Mouse (Mus musculus) intestine, postnatal 0 days (tissue): ENCODE data around the gene Gm20503. TPM values are rescaled to one million over a fixed set of nuclear protein-coding genes. Genes with fewer than 3 reads are reported as not detected.

Experiments used
- ATAC-seq: fragments of 200-750 bp; cut with Nextera tagmentation; 2 replicates; pipeline ENCODE4 v1.8.0; 2017; ENCODE audit warnings: mild to moderate bottlenecking, moderate TSS enrichment, moderate library complexity
- H3K27ac ChIP-seq: fragments of 300-500 bp; sonication (generic); 2 replicates; pipeline ENCODE4 v1.5.1; 2014; ENCODE audit warnings: mild to moderate bottlenecking, low read depth, low read length, moderate library complexity
- H3K27me3 ChIP-seq: fragments of 300-500 bp; sonication (generic); replicated peaks from 2 replicates; pipeline ENCODE4 v1.6.1; 2014; ENCODE audit warnings: low read length, mixed read lengths; ENCODE audit not compliant: control insufficient read depth, insufficient read depth
- H3K36me3 ChIP-seq: fragments of 300-500 bp; sonication (generic); 2 replicates; pipeline ENCODE4 v1.6.1; 2014; ENCODE audit warnings: mild to moderate bottlenecking, moderate library complexity; ENCODE audit not compliant: control insufficient read depth, insufficient read depth
- H3K4me1 ChIP-seq: fragments of 300-500 bp; sonication (generic); replicated peaks from 2 replicates; pipeline ENCODE4 v1.6.1; 2014; ENCODE audit warnings: antibody characterized with exemption, low read length, mixed read lengths; ENCODE audit not compliant: control insufficient read depth, insufficient read depth
- H3K4me2 ChIP-seq: fragments of 300-500 bp; sonication (generic); replicated peaks from 2 replicates; pipeline ENCODE4 v1.6.1; 2014; ENCODE audit warnings: low read depth, mild to moderate bottlenecking, moderate library complexity
- H3K4me3 ChIP-seq: fragments of 300-500 bp; sonication (generic); 2 replicates; pipeline ENCODE4 v1.5.1; 2014; ENCODE audit warnings: low read depth, low read length
- H3K9ac ChIP-seq: fragments of 300-500 bp; sonication (generic); 2 replicates; pipeline ENCODE4 v1.6.1; 2014; ENCODE audit warnings: mild to moderate bottlenecking, low read depth, low read length
- H3K9me3 ChIP-seq: fragments of 300-500 bp; sonication (generic); 2 replicates; pipeline ENCODE4 v1.6.1; 2016; ENCODE audit warnings: mixed run types; ENCODE audit not compliant: control insufficient read depth
- CTCF ChIP-seq: sonication (generic); IDR thresholded peaks from 2 replicates; pipeline ENCODE4 v1.5.1; 2016; ENCODE audit warnings: low read depth, mild to moderate bottlenecking, control low read depth, antibody characterized with exemption, moderate library complexity
- WGBS: fragments of 180-500 bp; shearing (Covaris S2); extraction: QIAGEN DNeasy Blood & Tissue Kit; methylation state at CpG from one replicate; pipeline ENCODE4 v1.1.7; 2014; 5-methylcytosine and 5-hydroxymethylcytosine counted together
- polyA plus RNA-seq: library from polyadenylated mRNA; unstranded; fragments of >200 nt; fragmentation: Nextera tagmentation; extraction: Ambion mirVana; gene quantifications from 2 replicates; pipeline ENCODE4 v1.2.1, GENCODE M21; 2015

Gm20503 gene
- polyA plus RNA-seq, 1 experiment from 2014 or later: 18.6 TPM

DNA sequence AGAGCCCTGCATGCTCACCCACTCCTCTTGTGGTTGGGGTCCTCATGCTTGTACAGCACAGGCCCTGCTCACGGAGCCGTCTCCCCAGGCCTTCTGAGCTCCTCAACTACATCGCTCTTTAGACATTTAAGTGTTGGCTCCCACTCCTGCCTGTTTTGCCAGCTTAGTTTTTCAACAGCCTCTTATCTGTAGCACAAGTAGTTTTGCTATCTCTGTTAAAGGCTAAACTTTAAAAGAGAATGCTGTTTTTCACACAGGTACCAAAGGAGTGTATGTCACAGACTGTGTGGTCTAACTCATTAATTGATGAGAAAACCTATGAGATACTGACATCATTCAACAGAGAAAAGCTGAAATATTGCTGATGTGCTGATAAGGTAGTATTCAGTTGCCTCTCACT is 8.4 kb downstream of the Gm20503 start:
- peaks cover 7% of the 10 kb centered on the region for H3K4me1 ChIP-seq
- no peaks in the 10 kb centered on the region for H3K27me3 ChIP-seq
- no peaks in the 10 kb centered on the region for H3K36me3 ChIP-seq
- H3K27ac ChIP-seq: no peak overlapping the region
- no peaks in the 10 kb centered on the region for H3K9me3 ChIP-seq
- no peak overlapping the region for H3K4me3 ChIP-seq
- 69% methylated on average over 3 of the region's 3 CpGs for WGBS
- no peak overlapping the region for H3K9ac ChIP-seq
- H3K4me2 ChIP-seq: no peak overlapping the region
- no peak for ATAC-seq
- no peak for TF ChIP-seq CTCF

- no peak overlapping the region for H3K4me3 ChIP-seq
- 91% methylated on average over 3 of the region's 3 CpGs for WGBS
Observed at GRCm38 (mm10) chr4:59015181-59015580, 12.2 kb downstream of the Gm20503 start.

GRCm38 (mm10) chr4:59016922-59017321 is 13.9 kb downstream of the Gm20503 start:
- no peak overlapping the region for H3K9ac ChIP-seq
- no peak for ATAC-seq
- 57% methylated on average over 2 of the region's 2 CpGs for WGBS
- no peaks in the 10 kb centered on the region for H3K27me3 ChIP-seq
- no peak overlapping the region for H3K4me3 ChIP-seq
- no peak for TF ChIP-seq CTCF
- H3K4me2 ChIP-seq: no peak overlapping the region
- peaks cover 27% of the 10 kb centered on the region for H3K36me3 ChIP-seq
- no peaks in the 10 kb centered on the region for H3K9me3 ChIP-seq
- H3K27ac ChIP-seq: no peak overlapping the region
- H3K4me1 ChIP-seq: no peaks in the 10 kb centered on the region

More at GRCm38 (mm10) chr4:59015181-59015580, 12.2 kb downstream of the Gm20503 start:
- no peak overlapping the region for H3K27ac ChIP-seq
- no peaks in the 10 kb centered on the region for H3K27me3 ChIP-seq
- no peak for TF ChIP-seq CTCF
- H3K9me3 ChIP-seq: no peaks in the 10 kb centered on the region
- peaks cover 16% of the 10 kb centered on the region for H3K36me3 ChIP-seq
- no peaks in the 10 kb centered on the region for H3K4me1 ChIP-seq
- no peak overlapping the region for H3K4me2 ChIP-seq
- ATAC-seq: no peak
- H3K9ac ChIP-seq: no peak overlapping the region

DNA sequence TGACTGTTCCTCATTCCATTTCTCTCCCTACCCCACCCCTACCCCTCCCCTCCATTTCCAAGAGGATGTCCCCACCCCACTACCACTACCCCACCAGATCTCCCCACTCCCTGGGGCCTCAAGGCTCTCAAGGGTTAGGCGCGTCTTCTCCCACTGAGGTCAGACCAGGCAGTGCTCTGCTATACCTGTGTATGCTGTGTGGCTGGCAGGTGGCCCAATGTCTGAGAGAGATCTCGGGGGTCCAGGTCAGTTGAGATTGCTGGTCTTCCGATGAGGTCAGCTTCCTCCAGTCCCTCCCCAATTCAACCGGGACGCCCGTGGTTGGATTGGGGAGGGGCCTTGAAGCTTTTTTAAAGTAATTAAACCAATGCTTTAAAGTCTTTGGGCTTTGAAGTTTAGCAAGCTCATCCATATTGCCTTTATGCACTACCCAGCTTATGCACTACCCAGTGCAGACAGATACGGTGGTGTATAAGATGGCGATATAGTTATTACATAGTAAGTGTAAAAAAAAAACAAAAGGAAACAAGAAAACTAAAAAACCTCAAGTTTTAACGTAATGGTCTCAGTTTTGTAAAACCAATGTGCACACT is 31.4 kb downstream of the Gm20503 start:
- Histone ChIP-seq H3K9me3 (no peaks in the 10 kb centered on the region), H3K36me3 (no peaks in the 10 kb centered on the region), H3K9ac (no peak overlapping the region), H3K4me1 (no peaks in the 10 kb centered on the region), H3K4me3 (peak overlapping the region; percentile 63), H3K4me2 (peak overlapping the region; percentile 72), H3K27me3 (no peaks in the 10 kb centered on the region), H3K27ac (no peak overlapping the region)
- 79% methylated on average over 10 of the region's 10 CpGs for WGBS
- TF ChIP-seq CTCF: no peak
- ATAC-seq: no peak

GRCm38 (mm10) chr4:59034918-59035785 is 32.1 kb downstream of the Gm20503 start, which contains the start of gene Gng10:
Gene Gng10 (plus strand): TSS chr4:59035088.
- Histone ChIP-seq H3K9me3 (no peaks in the 10 kb centered on the region), H3K27ac (peak within 1 kb of the TSS; percentile 64; the same call in 1 of the 2 replicates), H3K4me3 (peak within 1 kb of the TSS; percentile 63), H3K36me3 (no peaks in the 10 kb centered on the region), H3K4me2 (peak within 1 kb of the TSS; percentile 72), H3K4me1 (no peaks in the 10 kb centered on the region), H3K27me3 (no peaks in the 10 kb centered on the region), H3K9ac (peak within 1 kb of the TSS; percentile 47)
- ATAC-seq: peak; percentile 83
- WGBS: 7% methylated on average over 76 of the region's 76 CpGs
- TF ChIP-seq CTCF: peak; percentile 25; the same call in 1 of the 2 replicates

DNA sequence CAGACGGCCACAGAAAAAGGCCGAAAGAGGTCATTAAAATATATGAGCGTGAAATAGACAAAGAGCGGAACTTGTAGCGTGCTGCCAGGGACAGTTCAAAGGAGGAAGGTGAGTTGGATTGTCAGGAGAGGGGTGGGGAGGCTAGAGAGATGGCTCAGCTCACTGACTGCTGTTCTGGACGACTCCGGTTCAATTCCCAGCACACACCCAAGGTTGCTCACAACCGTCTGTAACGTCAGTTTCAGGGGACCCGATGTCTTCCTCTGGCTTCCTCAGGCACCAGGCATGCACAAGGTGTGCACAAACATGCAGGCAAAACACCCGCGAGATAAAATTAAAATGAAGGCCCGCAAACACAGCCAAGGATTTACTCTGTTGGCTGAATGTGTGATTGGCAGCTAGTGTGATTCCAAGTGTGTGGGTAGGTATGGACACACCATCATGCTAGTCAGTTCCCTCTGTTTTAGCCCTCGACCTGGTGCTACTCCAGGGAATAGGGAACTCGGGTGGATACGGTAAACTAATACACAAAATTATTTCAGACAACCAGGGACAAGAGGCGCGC is 32.9 kb downstream of the Gm20503 start:
- peak overlapping the region; percentile 72 for H3K4me2 ChIP-seq
- no peak for TF ChIP-seq CTCF
- 72% methylated on average over 18 of the region's 18 CpGs for WGBS
- no peaks in the 10 kb centered on the region for H3K36me3 ChIP-seq
- H3K9ac ChIP-seq: 0 out of 2 replicates have a peak overlapping the region, but pooled peaks have one; percentile 47
- H3K4me1 ChIP-seq: no peaks in the 10 kb centered on the region
- 0 out of 2 replicates have a peak overlapping the region, but pooled peaks have one; percentile 64 for H3K27ac ChIP-seq
- no peaks in the 10 kb centered on the region for H3K9me3 ChIP-seq
- H3K27me3 ChIP-seq: no peaks in the 10 kb centered on the region
- ATAC-seq: no peak
- peak overlapping the region; percentile 63 for H3K4me3 ChIP-seq
